Mouse (Mus musculus): ENCODE measurements around the gene Rnf144b. TPM values are rescaled to one million over a fixed set of nuclear protein-coding genes. Genes with fewer than 3 reads are reported as not detected.

Rnf144b gene
- polyA plus RNA-seq, 1 experiment from 2014 or later = 2.5 TPM

DNA sequence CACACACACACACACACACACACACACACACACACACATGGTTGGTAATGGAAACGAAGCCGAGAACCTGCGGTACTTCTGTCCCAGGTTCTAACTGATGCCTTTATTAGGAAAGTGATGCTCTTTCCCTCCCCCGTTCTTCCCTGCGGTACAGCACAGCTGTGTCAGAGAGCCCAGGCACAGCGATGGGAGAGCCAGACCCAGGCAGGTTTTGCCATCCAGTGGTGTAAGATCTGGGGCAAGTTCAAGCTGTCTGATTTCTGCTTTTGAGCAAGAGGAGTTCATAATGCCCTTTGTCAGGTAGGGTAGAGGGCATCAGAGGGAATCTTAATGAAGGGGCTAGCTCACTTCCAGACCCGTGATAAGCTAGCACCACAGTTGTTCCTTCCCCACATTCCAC, 89.1 kb downstream of the Rnf144b start:
- Histone ChIP-seq H3K4me3 (ENCODE audit: low read depth, low read length) (no peak overlapping the region), H3K9me3 (replicated peaks; ENCODE audit: control insufficient read depth, low read length) (no peaks in the 10 kb centered on the region; the same call in 1 of the 2 replicates), H3K4me1 (ENCODE audit: control insufficient read depth, low read depth, low read length) (no peaks in the 10 kb centered on the region; the same call in 1 of the 2 replicates), H3K27ac (ENCODE audit: low read length) (no peak overlapping the region), H3K9ac (ENCODE audit: low read depth, low read length) (no peak overlapping the region), H3K4me2 (ENCODE audit: low read depth, low read length) (no peak overlapping the region), H3K27me3 (ENCODE audit: control insufficient read depth, insufficient read depth, low read depth, low read length) (no peaks in the 10 kb centered on the region), H3K36me3 (ENCODE audit: control insufficient read depth, insufficient read depth) (peaks cover 7% of the 10 kb centered on the region; the same call in 1 of the 2 replicates)
- WGBS (ENCODE audit: insufficient replicate concordance) = 79% methylated on average over 7 of the region's 7 CpGs
- no peak for ATAC-seq (ENCODE audit: low read depth)

DNA sequence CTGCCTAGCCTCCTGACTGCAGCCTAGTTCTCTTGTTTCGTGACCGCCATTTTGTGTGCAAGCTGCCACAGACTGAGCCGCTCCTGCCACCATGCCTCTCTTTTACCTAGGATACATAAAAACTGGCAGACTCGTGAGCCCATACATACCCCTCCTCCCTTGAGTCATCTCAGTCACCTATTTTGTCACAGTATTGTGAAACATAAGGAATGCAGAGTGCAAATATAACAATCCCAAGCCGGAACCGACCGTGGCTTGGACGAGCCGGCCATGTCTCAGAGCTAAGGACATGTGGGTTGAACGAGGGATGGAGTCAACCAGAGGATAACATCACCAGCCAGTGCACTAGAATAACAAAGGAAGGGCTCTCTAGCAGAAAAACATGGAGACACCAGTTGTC, 91.4 kb downstream of the Rnf144b start:
- no peak overlapping the region for H3K27ac ChIP-seq (ENCODE audit: low read length)
- no peaks in the 10 kb centered on the region for H3K27me3 ChIP-seq (ENCODE audit: control insufficient read depth, insufficient read depth, low read depth, low read length)
- H3K4me3 ChIP-seq (ENCODE audit: low read depth, low read length) = no peak overlapping the region
- no peaks in the 10 kb centered on the region for H3K36me3 ChIP-seq (ENCODE audit: control insufficient read depth, insufficient read depth)
- no peaks in the 10 kb centered on the region for H3K9me3 ChIP-seq (replicated peaks; ENCODE audit: control insufficient read depth, low read length)
- WGBS (ENCODE audit: insufficient replicate concordance) = 74% methylated on average over 10 of the region's 10 CpGs
- ATAC-seq (ENCODE audit: low read depth) = peak; percentile 21; the same call in 1 of the 2 replicates
- no peaks in the 10 kb centered on the region; the same call in 1 of the 2 replicates for H3K4me1 ChIP-seq (ENCODE audit: control insufficient read depth, low read depth, low read length)
- no peak overlapping the region for H3K9ac ChIP-seq (ENCODE audit: low read depth, low read length)
- H3K4me2 ChIP-seq (ENCODE audit: low read depth, low read length) = no peak overlapping the region

DNA sequence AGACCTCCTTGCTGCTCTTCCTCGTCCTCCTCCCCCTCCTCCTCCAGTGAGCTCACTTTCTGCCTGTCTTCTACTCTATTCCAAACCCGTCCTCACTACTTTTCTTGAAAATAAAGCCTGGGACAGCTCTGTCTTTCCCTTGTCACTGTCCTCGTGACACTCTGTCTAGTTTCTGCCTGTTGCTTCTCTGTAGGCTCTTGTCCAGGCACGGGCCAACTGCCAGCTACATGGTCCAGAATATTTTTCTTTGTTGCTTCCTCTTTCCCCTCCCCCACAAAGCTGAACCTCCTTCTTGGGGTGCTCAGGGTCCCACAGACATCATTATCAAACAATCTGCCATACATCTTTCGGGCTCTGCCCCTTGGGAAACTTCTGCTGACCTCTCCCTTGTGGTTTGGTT, 92.4 kb downstream of the Rnf144b start:
- ATAC-seq (ENCODE audit: low read depth) = no peak
- WGBS (ENCODE audit: insufficient replicate concordance) = 26% methylated on average over 5 of the region's 5 CpGs
- H3K27me3 ChIP-seq (ENCODE audit: control insufficient read depth, insufficient read depth, low read depth, low read length) = no peaks in the 10 kb centered on the region
- H3K4me2 ChIP-seq (ENCODE audit: low read depth, low read length) = no peak overlapping the region
- no peak overlapping the region for H3K4me3 ChIP-seq (ENCODE audit: low read depth, low read length)
- H3K27ac ChIP-seq (ENCODE audit: low read length) = no peak overlapping the region
- no peaks in the 10 kb centered on the region for H3K9me3 ChIP-seq (replicated peaks; ENCODE audit: control insufficient read depth, low read length)
- no peaks in the 10 kb centered on the region; the same call in 1 of the 2 replicates for H3K4me1 ChIP-seq (ENCODE audit: control insufficient read depth, low read depth, low read length)
- H3K36me3 ChIP-seq (ENCODE audit: control insufficient read depth, insufficient read depth) = no peaks in the 10 kb centered on the region
- H3K9ac ChIP-seq (ENCODE audit: low read depth, low read length) = no peak overlapping the region

DNA sequence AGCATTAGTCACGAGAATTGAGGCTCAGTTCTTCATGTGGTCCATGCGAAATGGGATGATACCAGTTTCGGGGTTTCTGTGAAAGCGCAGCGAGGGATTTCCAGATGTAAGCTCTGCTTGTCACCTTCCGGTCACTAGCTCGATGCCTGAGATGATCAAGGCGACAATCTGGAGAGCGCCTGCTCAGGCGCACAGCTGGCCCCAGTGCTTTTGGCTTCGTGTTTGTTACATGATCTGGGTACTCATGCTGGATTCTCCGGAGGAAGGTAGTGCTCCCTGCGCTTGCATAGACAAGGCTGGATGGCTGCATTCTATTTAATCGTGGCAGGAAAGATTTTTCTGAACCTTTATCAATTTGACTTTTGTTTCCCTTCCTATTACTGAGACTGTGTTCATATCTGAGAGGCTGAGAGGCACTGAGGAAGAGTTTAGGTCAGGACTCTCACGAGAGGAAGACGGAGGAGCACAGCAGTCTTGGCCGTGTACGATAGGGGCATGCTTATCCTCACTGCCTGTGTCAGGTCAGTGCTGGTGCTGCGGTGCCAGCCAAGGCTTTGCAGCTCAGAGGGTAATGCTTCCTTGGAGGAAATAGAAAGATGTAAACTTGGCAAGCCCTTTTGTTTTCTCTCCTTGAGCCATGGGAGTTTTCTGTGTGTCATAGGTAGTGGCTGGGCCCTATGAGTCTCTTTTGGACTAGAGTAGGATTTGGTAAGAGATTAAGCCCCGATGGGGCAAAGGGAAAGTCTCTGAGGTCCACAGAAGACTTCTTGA, 93.5 kb downstream of the Rnf144b start:
- H3K36me3 ChIP-seq (ENCODE audit: control insufficient read depth, insufficient read depth) = no peaks in the 10 kb centered on the region
- ATAC-seq (ENCODE audit: low read depth) = no peak
- no peak overlapping the region for H3K9ac ChIP-seq (ENCODE audit: low read depth, low read length)
- no peak overlapping the region for H3K4me2 ChIP-seq (ENCODE audit: low read depth, low read length)
- H3K9me3 ChIP-seq (replicated peaks; ENCODE audit: control insufficient read depth, low read length) = no peaks in the 10 kb centered on the region
- 67% methylated on average over 20 of the region's 20 CpGs for WGBS (ENCODE audit: insufficient replicate concordance)
- H3K27me3 ChIP-seq (ENCODE audit: control insufficient read depth, insufficient read depth, low read depth, low read length) = no peaks in the 10 kb centered on the region
- H3K4me3 ChIP-seq (ENCODE audit: low read depth, low read length) = no peak overlapping the region
- no peak overlapping the region for H3K27ac ChIP-seq (ENCODE audit: low read length)
- no peaks in the 10 kb centered on the region; the same call in 1 of the 2 replicates for H3K4me1 ChIP-seq (ENCODE audit: control insufficient read depth, low read depth, low read length)

DNA sequence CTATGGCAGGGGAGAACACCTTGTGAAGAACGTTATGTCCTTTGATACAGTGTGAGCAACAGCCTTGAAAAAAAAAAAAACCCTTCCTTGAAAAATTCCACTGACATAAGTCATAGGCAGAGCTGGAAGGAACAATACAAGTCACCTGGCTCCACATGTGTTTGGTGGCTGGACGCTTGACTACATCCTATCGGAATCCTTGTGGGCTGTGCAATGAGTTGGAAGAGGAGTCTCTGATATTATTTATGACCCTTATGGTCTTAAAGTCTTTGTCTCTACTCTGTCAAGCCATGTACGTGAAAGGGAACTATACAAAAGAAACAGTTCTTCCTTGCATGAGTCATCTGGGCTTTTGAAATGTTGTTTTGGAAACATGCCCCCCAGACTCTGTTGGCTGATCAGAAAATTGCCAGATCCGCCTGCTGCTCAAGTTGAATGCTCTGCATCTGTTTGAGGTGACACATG, 94.7 kb downstream of the Rnf144b start:
- WGBS (ENCODE audit: insufficient replicate concordance) = 61% methylated on average over 5 of the region's 5 CpGs
- no peak overlapping the region for H3K4me3 ChIP-seq (ENCODE audit: low read depth, low read length)
- no peak overlapping the region for H3K4me2 ChIP-seq (ENCODE audit: low read depth, low read length)
- no peak for ATAC-seq (ENCODE audit: low read depth)
- H3K9me3 ChIP-seq (replicated peaks; ENCODE audit: control insufficient read depth, low read length) = no peaks in the 10 kb centered on the region
- H3K9ac ChIP-seq (ENCODE audit: low read depth, low read length) = no peak overlapping the region
- no peaks in the 10 kb centered on the region for H3K36me3 ChIP-seq (ENCODE audit: control insufficient read depth, insufficient read depth)
- no peak overlapping the region for H3K27ac ChIP-seq (ENCODE audit: low read length)
- no peaks in the 10 kb centered on the region; the same call in 1 of the 2 replicates for H3K4me1 ChIP-seq (ENCODE audit: control insufficient read depth, low read depth, low read length)
- no peaks in the 10 kb centered on the region for H3K27me3 ChIP-seq (ENCODE audit: control insufficient read depth, insufficient read depth, low read depth, low read length)

DNA sequence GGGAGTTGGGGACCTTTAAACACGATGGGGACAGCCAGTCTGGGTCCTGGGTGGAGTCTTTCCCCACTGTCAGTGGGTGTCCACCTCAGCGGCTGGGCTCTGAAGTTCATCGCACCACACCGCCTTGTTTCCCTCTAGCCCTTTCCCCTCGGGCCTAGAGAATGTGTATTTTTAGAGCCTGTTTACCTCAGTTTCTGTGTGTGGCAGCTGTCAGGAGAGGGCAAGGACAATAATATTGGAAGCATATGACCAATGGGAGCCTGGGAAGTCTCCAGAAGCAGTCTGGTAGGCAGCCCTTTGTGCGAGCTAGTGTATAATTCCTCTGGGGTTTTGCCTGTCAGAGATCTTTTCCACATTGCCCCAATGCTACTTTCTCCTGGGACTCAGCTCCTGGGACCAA, 95.9 kb downstream of the Rnf144b start:
- H3K27ac ChIP-seq (ENCODE audit: low read length) = no peak overlapping the region
- no peak overlapping the region for H3K9ac ChIP-seq (ENCODE audit: low read depth, low read length)
- H3K4me2 ChIP-seq (ENCODE audit: low read depth, low read length) = no peak overlapping the region
- H3K4me3 ChIP-seq (ENCODE audit: low read depth, low read length) = no peak overlapping the region
- no peaks in the 10 kb centered on the region; the same call in 1 of the 2 replicates for H3K4me1 ChIP-seq (ENCODE audit: control insufficient read depth, low read depth, low read length)
- WGBS (ENCODE audit: insufficient replicate concordance) = 70% methylated on average over 6 of the region's 6 CpGs
- no peak for ATAC-seq (ENCODE audit: low read depth)
- no peaks in the 10 kb centered on the region for H3K36me3 ChIP-seq (ENCODE audit: control insufficient read depth, insufficient read depth)
- H3K9me3 ChIP-seq (replicated peaks; ENCODE audit: control insufficient read depth, low read length) = no peaks in the 10 kb centered on the region
- H3K27me3 ChIP-seq (ENCODE audit: control insufficient read depth, insufficient read depth, low read depth, low read length) = no peaks in the 10 kb centered on the region

DNA sequence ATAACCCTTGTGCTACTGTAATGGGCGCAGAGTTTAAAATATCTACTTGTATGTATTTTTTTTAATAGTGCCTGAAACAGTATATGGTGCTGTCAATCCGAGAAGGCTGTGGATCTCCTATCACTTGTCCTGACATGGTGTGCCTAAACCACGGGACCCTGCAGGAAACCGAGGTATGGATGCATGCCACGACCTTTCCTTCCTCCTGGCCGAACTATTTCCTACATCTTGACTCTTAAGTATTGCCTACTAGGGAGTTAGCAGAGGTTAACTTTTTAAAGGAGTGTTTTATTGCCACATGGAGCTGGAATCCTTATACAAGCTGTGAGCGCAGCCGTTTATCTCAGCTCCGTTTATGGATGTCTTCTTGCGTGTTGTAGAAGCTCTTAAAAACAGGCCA, 98.0 kb downstream of the Rnf144b start:
- Histone ChIP-seq H3K27me3 (ENCODE audit: control insufficient read depth, insufficient read depth, low read depth, low read length) (no peaks in the 10 kb centered on the region), H3K9me3 (replicated peaks; ENCODE audit: control insufficient read depth, low read length) (no peaks in the 10 kb centered on the region), H3K4me1 (ENCODE audit: control insufficient read depth, low read depth, low read length) (peaks cover 3% of the 10 kb centered on the region), H3K27ac (ENCODE audit: low read length) (no peak overlapping the region), H3K4me3 (ENCODE audit: low read depth, low read length) (no peak overlapping the region), H3K36me3 (ENCODE audit: control insufficient read depth, insufficient read depth) (no peaks in the 10 kb centered on the region), H3K4me2 (ENCODE audit: low read depth, low read length) (no peak overlapping the region), H3K9ac (ENCODE audit: low read depth, low read length) (no peak overlapping the region)
- WGBS (ENCODE audit: insufficient replicate concordance) = 40% methylated on average over 10 of the region's 10 CpGs
- no peak for ATAC-seq (ENCODE audit: low read depth)

DNA sequence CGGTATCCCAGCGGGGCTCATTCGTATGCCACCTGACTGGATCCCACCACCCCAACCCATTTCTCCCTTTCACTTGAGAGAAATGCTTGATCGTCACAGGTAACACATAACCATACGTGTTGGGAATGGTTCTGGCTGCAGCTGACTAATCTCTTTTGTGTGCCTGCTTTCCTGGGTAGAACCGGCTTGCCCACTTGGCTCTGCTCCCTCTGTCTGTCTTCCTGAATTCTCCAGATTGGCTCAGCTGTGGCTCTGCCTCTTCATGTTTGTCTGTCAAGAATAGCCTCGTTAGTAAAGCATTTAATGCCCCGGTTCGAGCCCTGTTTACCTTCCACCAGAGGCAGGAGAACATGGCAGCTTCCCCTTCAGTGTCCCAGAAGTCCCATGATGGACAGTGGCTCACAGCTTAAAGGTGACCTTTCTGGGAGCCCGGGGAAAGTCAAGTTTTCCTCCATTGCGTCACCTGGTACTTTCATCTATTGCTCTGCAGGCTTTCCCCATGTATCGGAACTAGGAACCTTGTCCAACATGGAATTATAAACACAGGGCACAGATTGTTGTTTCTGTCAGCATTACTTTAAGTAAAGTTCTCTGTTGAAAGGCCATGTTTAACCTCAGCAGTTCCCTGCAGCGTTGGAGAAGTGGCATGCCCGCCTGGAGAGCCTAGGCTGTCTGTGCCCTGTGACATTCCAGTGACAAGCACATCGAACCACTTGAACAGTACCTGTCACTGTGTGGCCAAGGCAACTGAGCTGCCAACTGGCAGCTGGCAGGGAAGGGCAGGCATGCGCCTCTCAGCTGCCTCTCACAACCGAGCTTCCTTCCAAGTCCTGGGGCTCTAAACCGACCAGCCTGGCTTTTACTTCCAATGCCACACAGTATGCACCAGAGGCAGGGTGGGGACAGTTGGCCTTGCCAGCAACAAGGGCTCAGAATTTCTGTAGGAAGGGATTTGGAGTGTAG, 101.4 kb downstream of the Rnf144b start:
- Histone ChIP-seq H3K9ac (ENCODE audit: low read depth, low read length) (no peak overlapping the region), H3K4me1 (ENCODE audit: control insufficient read depth, low read depth, low read length) (peaks cover 3% of the 10 kb centered on the region), H3K36me3 (ENCODE audit: control insufficient read depth, insufficient read depth) (no peaks in the 10 kb centered on the region), H3K4me2 (ENCODE audit: low read depth, low read length) (no peak overlapping the region), H3K4me3 (ENCODE audit: low read depth, low read length) (no peak overlapping the region), H3K27me3 (ENCODE audit: control insufficient read depth, insufficient read depth, low read depth, low read length) (no peaks in the 10 kb centered on the region), H3K27ac (ENCODE audit: low read length) (0 out of 2 replicates have a peak overlapping the region, but pooled peaks have one; percentile 15), H3K9me3 (replicated peaks; ENCODE audit: control insufficient read depth, low read length) (no peaks in the 10 kb centered on the region)
- no peak for ATAC-seq (ENCODE audit: low read depth)
- WGBS (ENCODE audit: insufficient replicate concordance) = 62% methylated on average over 18 of the region's 18 CpGs
